Mouse (Mus musculus): ENCODE measurements around the gene Pdgfc. TPM values are rescaled to one million over a fixed set of nuclear protein-coding genes. Genes with fewer than 3 reads are reported as not detected.

The Pdgfc gene
- 67.8 TPM for polyA plus RNA-seq (2014; fragmentation: Illumina TruSeq; extraction: RNeasy Lipid Tissue Mini Kit (QIAGEN cat#74804))

GRCm38 (mm10) chr3:81036151-81036553, at the start of gene Pdgfc:
TSS of gene Pdgfc (plus strand) at chr3:81036416.

Other genes starting within 250 kb of the Pdgfc start
- 0.26 TPM for gene Gria2, start 233.6 kb upstream of the Pdgfc start, polyA plus RNA-seq (2014; fragmentation: Illumina TruSeq; extraction: RNeasy Lipid Tissue Mini Kit (QIAGEN cat#74804))
- 10.4 TPM for gene Glrb, start 122.8 kb upstream of the Pdgfc start, polyA plus RNA-seq (2014; fragmentation: Illumina TruSeq; extraction: RNeasy Lipid Tissue Mini Kit (QIAGEN cat#74804))

Measured in ovary, adult 10 weeks (tissue).